Comparison of ENCODE assay signal across 18 mouse cellular contexts in genomic region chr17:6972836-6973396, GRCm38 (mm10). TPM values are rescaled to one million over a fixed set of nuclear protein-coding genes. Genes with fewer than 3 reads are reported as not detected.
"Had no signal": no experiment of that assay in that cellular context is flagged by ENCODE, and none has a peak within 500 bp of the region (broad histone marks: within the 10 kb centered on the region; RNA-seq: fewer than 3 reads in every experiment).

No protein-coding gene starts in this region.

RNA-seq across cellular contexts. Expression of gene Gm49721, which starts 5.8 kb away (rescaled TPM):
- polyA plus RNA-seq: heart, adult 2 months; heart, embryonic 14.5 days; kidney, embryonic 14.5 days; limb, embryonic 15.5 days; liver, embryonic 12.5 days had no signal

RNA-seq across cellular contexts. Expression of gene Gm1604a, which starts 52.5 kb away (rescaled TPM):
- polyA plus RNA-seq: gonadal fat pad, adult 2 months; heart, adult 2 months; heart, embryonic 12.5 days; heart, embryonic 14.5 days; hindbrain, embryonic 10.5 days; hindbrain, embryonic 12.5 days; hindbrain, embryonic 14.5 days; hindbrain, embryonic 16.5 days; inflammation-experienced regulatory T-cells, adult 6 months; intestine, embryonic 15.5 days; intestine, postnatal 0 days; kidney, embryonic 14.5 days; kidney, embryonic 16.5 days; limb, embryonic 10.5 days; limb, embryonic 12.5 days; limb, embryonic 15.5 days; liver, adult 2 months; liver, embryonic 12.5 days had no signal
